Mouse (Mus musculus): ENCODE measurements at regions not wholly inside any gene's neighbourhood (a gene's known extent, or its start where the extent isn't known, plus 50 kb on each side); places are given as distances from the start of the nearest gene placed in this dataset.

DNA sequence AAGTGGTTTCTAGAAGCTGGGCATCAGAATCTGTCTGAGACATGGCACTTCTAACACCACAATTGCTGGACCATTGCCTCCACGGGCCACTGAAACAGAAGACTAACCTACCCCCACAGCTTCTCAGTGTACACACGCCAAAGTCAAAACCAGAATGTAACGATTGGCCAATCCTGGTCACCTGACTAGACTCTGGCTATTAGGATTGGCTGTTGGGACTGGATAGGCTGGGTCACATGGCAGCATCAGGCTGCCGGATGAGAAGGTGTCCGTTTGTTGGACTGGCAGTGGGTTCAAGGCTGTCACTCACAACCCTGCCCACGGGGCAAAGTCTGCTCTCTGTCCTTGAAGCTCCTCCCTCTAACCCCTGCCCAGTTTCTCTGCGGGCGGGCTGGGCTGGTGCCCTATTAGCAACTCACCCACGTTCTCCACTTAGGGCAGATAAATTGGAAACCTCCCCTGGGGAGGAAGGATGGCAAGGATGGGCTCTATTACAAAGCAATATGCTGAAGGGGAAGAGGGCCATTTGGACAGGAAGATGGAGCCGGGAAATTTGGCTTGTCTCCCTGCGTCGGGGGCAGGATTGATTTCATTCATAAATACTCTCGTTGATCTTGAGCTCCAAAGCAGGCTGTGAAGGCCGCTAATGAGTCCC is 214.3 kb upstream of the Sdk2 start:
- Histone ChIP-seq H3K27ac (ENCODE audit: low read depth) (no peak overlapping the region), H3K4me2 (no peak overlapping the region), H3K27me3 (ENCODE audit: insufficient read depth, low read length) (no peaks in the 10 kb centered on the region), H3K36me3 (ENCODE audit: insufficient read depth) (no peaks in the 10 kb centered on the region), H3K4me3 (ENCODE audit: low read depth, low read length) (no peak overlapping the region), H3K4me1 (ENCODE audit: insufficient read depth) (peaks cover 4% of the 10 kb centered on the region; the same call in 1 of the 2 replicates), H3K9ac (no peak overlapping the region), H3K9me3 (ENCODE audit: low read depth, low read length) (no peaks in the 10 kb centered on the region)
- ATAC-seq (ENCODE audit: insufficient read depth), result no peak
- DNase-seq, result no peak
- 70% methylated on average over 14 of the region's 14 CpGs for WGBS
- TF ChIP-seq CTCF (IDR thresholded peaks at IDR 0.05; ENCODE audit: low read depth), result no peak

DNA sequence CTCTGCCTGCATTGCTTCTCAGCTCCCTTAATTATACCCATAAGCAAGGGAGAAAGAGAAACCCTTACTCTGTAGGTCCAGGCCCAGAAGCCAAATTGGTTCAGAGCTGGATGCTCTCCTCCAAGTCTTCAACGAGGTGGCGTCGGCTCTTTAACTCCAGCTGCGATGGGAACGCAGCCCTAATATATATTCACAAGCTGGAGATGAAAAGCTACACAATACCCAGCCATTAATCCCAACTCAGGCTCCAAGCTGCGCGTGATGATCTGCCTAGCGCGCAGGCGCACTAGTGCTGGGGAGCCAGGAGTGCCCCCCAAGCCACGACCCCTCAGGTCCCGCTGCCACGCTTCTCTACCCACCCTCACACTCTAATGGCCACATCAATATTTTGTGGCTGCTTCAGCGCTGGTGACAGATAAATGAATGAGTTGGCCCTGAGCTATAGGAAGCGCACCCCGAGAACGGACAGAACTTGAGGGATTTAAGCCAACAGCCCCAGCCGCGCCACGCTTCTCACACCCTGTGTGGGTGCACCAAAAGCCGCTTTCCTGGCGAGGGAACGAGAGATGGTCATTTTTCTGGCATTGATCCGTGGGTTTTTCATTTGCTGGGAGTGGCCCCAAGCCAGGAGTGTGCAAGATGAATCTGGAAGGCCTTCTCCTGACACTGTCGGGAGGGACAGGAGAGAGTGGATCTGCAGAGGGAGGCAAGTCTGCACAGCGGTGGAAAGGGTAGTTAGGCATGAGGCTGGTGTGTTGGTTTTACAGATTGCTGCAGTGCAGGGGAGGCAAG is 210.9 kb upstream of the Sdk2 start:
- Histone ChIP-seq H3K4me2 (no peak overlapping the region), H3K4me3 (ENCODE audit: low read depth, low read length) (no peak overlapping the region), H3K27ac (ENCODE audit: low read depth) (no peak overlapping the region), H3K27me3 (ENCODE audit: insufficient read depth, low read length) (no peaks in the 10 kb centered on the region), H3K9ac (no peak overlapping the region), H3K4me1 (ENCODE audit: insufficient read depth) (peaks cover 3% of the 10 kb centered on the region; the same call in 1 of the 2 replicates), H3K9me3 (ENCODE audit: low read depth, low read length) (no peaks in the 10 kb centered on the region), H3K36me3 (ENCODE audit: insufficient read depth) (no peaks in the 10 kb centered on the region)
- DNase-seq, result peak; percentile 89
- TF ChIP-seq CTCF (IDR thresholded peaks at IDR 0.05; ENCODE audit: low read depth), result no peak
- peak; percentile 70 for ATAC-seq (ENCODE audit: insufficient read depth)
- WGBS, result 44% methylated on average over 26 of the region's 26 CpGs

DNA sequence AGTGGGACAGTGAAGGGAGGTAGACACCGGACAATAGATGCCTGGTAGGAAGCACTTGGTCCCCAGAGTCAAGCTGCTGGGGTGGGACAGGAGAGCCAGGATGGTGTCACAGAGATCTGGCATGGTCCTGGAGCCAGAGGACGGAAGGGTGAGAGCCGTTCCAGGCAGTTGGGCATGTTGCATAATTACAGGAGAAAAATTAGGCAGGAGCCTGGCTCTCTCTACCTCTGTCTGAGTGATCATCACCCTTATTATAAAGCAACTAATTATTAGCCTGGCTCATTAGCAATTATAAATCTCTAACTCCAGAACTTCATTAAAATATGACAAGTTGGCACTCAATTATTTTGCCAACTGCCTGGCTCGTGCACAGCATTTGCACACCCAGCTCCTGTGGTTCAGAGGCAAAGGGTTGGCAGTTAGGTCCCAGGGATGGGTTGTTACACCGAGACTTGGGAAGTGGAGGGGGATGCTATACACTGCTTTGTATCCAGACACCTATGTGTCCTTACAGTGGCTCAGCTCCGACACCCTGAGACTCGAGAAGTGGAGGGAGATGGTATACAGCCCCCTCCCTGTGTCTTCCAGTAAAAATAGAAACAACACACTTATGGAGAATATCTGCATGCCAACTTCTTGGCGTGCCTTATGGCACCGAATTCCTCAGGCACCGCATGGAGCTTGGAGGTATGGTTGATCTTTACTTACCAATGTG is 203.7 kb upstream of the Sdk2 start:
- H3K27me3 ChIP-seq (ENCODE audit: insufficient read depth, low read length), result no peaks in the 10 kb centered on the region
- no peak for TF ChIP-seq CTCF (IDR thresholded peaks at IDR 0.05; ENCODE audit: low read depth)

DNA sequence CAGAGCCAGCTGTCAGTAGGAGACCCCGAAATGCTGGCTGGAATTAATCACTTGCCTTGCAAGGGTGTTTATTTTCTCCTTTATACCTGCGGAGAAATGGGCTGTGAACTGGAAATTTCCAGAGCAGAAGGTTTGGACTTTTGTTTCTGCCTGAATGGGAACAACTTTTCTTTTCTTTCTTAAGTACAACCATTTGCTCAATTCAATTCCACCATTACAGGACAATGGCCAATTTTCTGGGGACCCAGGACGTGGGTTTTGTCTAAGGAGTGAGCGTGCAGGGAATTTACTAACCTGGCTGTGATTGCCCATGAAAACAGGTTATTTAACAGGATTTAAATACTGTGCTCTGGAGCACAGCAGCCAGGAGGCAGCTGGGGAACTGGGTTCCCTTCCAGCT is 195.1 kb upstream of the Sdk2 start:
- ATAC-seq (ENCODE audit: insufficient read depth) (no peak), DNase-seq (no peak)
- no peaks in the 10 kb centered on the region for H3K27me3 ChIP-seq (ENCODE audit: insufficient read depth, low read length)
- no peak overlapping the region for H3K4me2 ChIP-seq
- TF ChIP-seq CTCF (IDR thresholded peaks at IDR 0.05; ENCODE audit: low read depth), result no peak
- H3K9ac ChIP-seq, result no peak overlapping the region
- H3K9me3 ChIP-seq (ENCODE audit: low read depth, low read length), result no peaks in the 10 kb centered on the region
- no peak overlapping the region for H3K4me3 ChIP-seq (ENCODE audit: low read depth, low read length)
- H3K4me1 ChIP-seq (ENCODE audit: insufficient read depth), result no peaks in the 10 kb centered on the region
- 61% methylated on average over 4 of the region's 4 CpGs for WGBS
- no peak overlapping the region for H3K27ac ChIP-seq (ENCODE audit: low read depth)
- H3K36me3 ChIP-seq (ENCODE audit: insufficient read depth), result no peaks in the 10 kb centered on the region

More for the DNA sequence above, 203.7 kb upstream of the Sdk2 start:
- DNase-seq (no peak), ATAC-seq (ENCODE audit: insufficient read depth) (no peak)
- Histone ChIP-seq H3K4me1 (ENCODE audit: insufficient read depth) (no peaks in the 10 kb centered on the region), H3K36me3 (ENCODE audit: insufficient read depth) (no peaks in the 10 kb centered on the region), H3K4me2 (no peak overlapping the region), H3K4me3 (ENCODE audit: low read depth, low read length) (no peak overlapping the region), H3K9me3 (ENCODE audit: low read depth, low read length) (no peaks in the 10 kb centered on the region), H3K9ac (no peak overlapping the region), H3K27ac (ENCODE audit: low read depth) (no peak overlapping the region)
- 84% methylated on average over 10 of the region's 10 CpGs for WGBS

DNA sequence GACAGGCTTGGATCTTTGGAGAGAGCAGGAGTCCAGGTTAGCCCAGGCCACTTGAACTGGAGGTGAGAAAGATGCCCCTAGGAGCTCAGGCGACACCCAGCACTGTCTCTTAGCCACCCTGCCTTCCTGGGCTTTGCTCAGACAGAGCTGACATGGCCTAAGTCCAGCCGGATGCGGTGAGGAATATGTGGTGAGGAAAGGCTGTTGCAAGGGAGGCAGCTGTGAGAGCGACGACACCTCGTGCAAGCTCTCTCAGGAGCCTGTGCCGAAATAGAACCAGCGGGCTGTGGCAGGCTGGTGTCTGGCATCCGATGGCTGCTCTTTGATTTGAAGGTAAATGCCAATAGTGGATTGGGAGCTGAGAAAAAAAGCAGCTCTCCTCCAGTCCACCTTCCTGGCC is 191.4 kb upstream of the Sdk2 start:
- 78% methylated on average over 9 of the region's 9 CpGs for WGBS
- ATAC-seq (ENCODE audit: insufficient read depth) (no peak), DNase-seq (no peak)
- no peak overlapping the region for H3K27ac ChIP-seq (ENCODE audit: low read depth)
- no peaks in the 10 kb centered on the region for H3K36me3 ChIP-seq (ENCODE audit: insufficient read depth)
- H3K9me3 ChIP-seq (ENCODE audit: low read depth, low read length), result no peaks in the 10 kb centered on the region
- no peak overlapping the region for H3K4me3 ChIP-seq (ENCODE audit: low read depth, low read length)
- TF ChIP-seq CTCF (IDR thresholded peaks at IDR 0.05; ENCODE audit: low read depth), result no peak
- no peak overlapping the region for H3K4me2 ChIP-seq
- no peaks in the 10 kb centered on the region for H3K4me1 ChIP-seq (ENCODE audit: insufficient read depth)
- no peak overlapping the region for H3K9ac ChIP-seq
- H3K27me3 ChIP-seq (ENCODE audit: insufficient read depth, low read length), result no peaks in the 10 kb centered on the region

DNA sequence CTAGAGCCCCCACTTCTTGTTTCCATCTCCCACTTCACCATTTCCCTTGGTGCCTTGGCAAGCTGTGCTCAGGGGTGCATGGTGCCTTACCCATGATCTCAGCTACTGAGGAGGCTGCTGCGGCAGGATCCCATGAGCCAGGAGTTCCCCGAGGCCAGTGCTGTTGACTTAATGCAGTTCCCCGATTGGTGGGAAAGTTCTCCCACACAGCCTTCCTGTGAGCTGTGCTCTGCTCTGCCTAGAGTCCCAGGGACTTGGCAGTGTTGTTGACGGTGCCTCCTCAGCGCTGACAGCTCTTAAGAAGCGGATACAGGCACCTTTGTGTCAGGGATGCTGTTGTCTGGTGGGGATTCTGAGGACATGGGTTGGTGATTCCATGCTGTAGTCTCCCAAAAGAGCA is 190.9 kb upstream of the Sdk2 start:
- no peak for DNase-seq
- Histone ChIP-seq H3K4me2 (no peak overlapping the region), H3K36me3 (ENCODE audit: insufficient read depth) (no peaks in the 10 kb centered on the region), H3K4me1 (ENCODE audit: insufficient read depth) (no peaks in the 10 kb centered on the region), H3K27me3 (ENCODE audit: insufficient read depth, low read length) (no peaks in the 10 kb centered on the region), H3K9ac (no peak overlapping the region), H3K4me3 (ENCODE audit: low read depth, low read length) (no peak overlapping the region), H3K9me3 (ENCODE audit: low read depth, low read length) (no peaks in the 10 kb centered on the region), H3K27ac (ENCODE audit: low read depth) (no peak overlapping the region)
- 38% methylated on average over 6 of the region's 6 CpGs for WGBS
- no peak for ATAC-seq (ENCODE audit: insufficient read depth)
- TF ChIP-seq CTCF (IDR thresholded peaks at IDR 0.05; ENCODE audit: low read depth), result no peak

DNA sequence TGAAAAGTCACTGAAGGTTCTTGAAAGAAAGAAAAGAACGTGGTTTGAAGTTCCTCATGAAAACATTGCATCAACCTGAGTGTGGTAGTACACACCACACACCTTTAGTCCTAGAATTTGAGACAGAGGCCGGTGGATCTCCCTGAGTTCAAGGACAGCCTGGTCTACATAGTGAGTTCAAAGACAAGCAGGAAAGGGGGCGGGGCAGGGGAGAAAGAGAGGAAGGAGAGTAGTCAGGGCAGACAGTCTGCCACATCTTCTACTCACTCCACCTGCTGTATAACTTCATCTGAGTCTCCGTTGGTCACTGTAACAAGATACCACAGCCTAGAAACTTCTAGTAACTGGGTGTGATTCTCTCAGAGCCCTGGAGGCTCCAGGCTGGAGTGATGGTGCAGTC is 190.2 kb upstream of the Sdk2 start:
- WGBS, result 69% methylated on average over 4 of the region's 4 CpGs
- no peak overlapping the region for H3K4me3 ChIP-seq (ENCODE audit: low read depth, low read length)
- no peaks in the 10 kb centered on the region for H3K9me3 ChIP-seq (ENCODE audit: low read depth, low read length)
- H3K9ac ChIP-seq, result no peak overlapping the region
- H3K4me2 ChIP-seq, result no peak overlapping the region
- H3K27me3 ChIP-seq (ENCODE audit: insufficient read depth, low read length), result no peaks in the 10 kb centered on the region
- no peaks in the 10 kb centered on the region for H3K36me3 ChIP-seq (ENCODE audit: insufficient read depth)
- ATAC-seq (ENCODE audit: insufficient read depth) (no peak), DNase-seq (no peak)
- no peak overlapping the region for H3K27ac ChIP-seq (ENCODE audit: low read depth)
- TF ChIP-seq CTCF (IDR thresholded peaks at IDR 0.05; ENCODE audit: low read depth), result no peak
- no peaks in the 10 kb centered on the region for H3K4me1 ChIP-seq (ENCODE audit: insufficient read depth)

All from lung, embryonic 14.5 days (tissue).